Mouse (Mus musculus) frontal cortex, postnatal 10 days (tissue): ENCODE measurements at regions not wholly inside any gene's neighbourhood (a gene's known extent, or its start where the extent isn't known, plus 50 kb on each side); places are given as distances from the start of the nearest gene placed in this dataset.

Experiments
- DNase-seq, 2 experiments: peaks; one replicate each; pipeline ENCODE4 v3.0.0; 2022; ENCODE audit warnings: low spot score in 2 of 2, mixed read lengths in 1 of 2

DNA sequence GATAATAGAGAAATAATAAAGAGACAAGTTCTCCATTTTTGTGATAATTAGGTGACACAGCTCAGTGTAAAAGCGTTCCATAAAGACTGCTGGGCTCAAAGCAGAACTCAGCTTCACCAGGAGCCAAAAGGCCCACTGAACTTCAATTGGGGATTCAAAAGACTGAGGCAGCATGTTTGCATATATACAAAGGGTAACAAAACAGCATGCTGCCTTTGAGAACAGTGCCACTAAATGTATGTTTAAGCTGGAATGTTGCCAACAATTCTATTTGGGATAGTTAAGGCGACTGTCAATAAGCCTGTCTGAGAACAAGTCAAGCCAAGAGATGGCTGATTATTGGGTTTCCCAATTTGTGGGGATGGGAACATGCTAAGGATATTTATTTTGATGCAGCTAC is 642.3 kb downstream of the Actrt1 start:
- no peak for DNase-seq

DNA sequence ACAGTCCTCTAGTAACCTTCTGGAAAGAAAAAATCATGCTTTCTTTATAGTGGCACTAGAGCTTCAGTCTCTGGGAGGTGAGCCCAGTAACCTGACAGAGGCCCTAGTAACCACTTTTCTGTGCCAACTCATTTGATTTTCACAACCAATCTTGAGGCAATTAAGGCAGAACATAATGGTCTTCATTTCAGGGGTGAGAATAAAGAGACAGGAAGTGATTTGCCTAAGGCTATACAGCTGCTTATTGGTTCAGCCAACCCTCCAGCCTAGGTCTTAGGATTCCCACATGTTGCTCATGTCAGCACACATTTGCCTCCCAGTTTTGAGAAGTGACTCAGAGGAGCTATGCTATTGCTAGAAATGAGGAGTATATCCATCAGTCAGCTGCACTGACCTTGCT is 670.2 kb downstream of the Actrt1 start:
- no peak for DNase-seq

DNA sequence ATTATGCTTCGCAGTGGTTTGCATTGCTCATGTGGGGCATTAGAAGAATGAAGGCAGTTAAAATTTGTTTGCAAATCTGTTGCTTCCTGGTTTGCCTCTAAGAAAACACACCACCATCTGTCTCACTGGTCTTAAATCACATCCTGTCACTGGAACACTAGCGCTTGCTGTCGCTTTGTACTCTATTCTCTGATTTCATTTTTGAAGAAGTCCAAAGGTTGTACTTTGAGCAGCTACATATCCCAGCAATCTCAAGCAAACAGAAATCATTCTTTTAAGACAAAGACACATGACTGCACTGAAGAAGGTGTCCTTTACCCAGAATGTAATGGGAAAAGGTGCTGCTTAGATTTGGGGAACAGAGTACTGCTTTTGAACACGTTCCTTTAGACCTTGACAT is 680.7 kb downstream of the Actrt1 start:
- DNase-seq = no peak

- DNase-seq = no peak
Observed at GRCm38 (mm10) chrX:47010087-47010486, 681.3 kb downstream of the Actrt1 start.

DNA sequence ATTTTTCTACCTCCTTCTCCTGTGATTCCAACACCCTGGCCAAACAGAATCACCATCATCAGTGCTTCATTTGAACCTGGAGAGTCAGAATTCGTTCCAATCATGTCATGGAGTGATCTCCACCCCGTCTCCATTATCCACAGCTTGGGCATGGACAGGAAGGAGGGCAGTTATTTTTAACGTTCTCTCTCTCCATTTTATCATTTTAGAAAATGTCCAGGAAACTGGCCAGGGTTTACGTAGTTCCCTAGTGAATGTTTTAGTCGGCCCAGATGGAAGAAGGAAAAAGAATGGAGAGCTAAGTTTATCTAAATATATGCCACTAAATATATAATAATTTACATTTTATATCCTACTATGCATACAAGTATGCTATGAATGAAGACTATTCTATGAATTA is 701.0 kb downstream of the Actrt1 start:
- no peak for DNase-seq

DNA sequence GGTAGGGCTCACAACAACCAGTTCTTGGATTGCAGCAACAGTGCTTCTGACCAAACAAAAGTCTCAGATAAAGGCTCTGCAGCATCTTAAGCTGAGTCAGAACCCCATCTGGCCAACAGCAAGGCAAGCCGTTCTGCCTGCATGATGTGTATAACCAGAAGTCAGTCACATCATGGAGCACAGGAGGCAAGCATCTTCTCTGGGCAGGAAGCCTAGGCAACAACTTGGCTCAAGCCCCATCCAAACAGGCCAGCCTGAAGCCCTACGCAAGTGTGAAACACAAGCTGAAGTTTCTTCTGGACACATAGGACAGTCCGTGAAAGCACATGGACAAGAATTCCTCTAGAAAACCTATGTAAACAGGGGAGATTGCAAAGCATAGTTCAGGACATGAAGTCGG is 739.7 kb downstream of the Actrt1 start:
- DNase-seq = peak in 1 of 2 experiments; percentile 2
